Mouse (Mus musculus) thymus, adult 18-20 months (tissue): Measurements from ENCODE around the gene Syn3.

ENCODE experiments used
- DNase-seq, 2 experiments: peaks; one replicate each; pipeline ENCODE4 v3.0.0; 2022; ENCODE audit warnings: mixed read lengths in 2 of 2

Syn3 gene

GRCm38 (mm10) chr10:86302761-86303494 lies 195.8 kb downstream of the Syn3 start:
- DNase-seq, result peak in 1 of 2 experiments; percentile 12

- DNase-seq, result no peak
These were observed 196.4 kb downstream of the Syn3 start for GRCm38 (mm10) chr10:86302318-86302648.

GRCm38 (mm10) chr10:86301593-86302317 lies 196.9 kb downstream of the Syn3 start:
- no peak for DNase-seq

- DNase-seq, result no peak
These were observed 197.6 kb downstream of the Syn3 start for GRCm38 (mm10) chr10:86301117-86301490.

- peak in 1 of 2 experiments; percentile 9 for DNase-seq
These were observed 198.2 kb downstream of the Syn3 start, which contains the start of gene Timp3 for GRCm38 (mm10) chr10:86300293-86301116. Gene Timp3, plus strand, starts transcription at chr10:86300372.

GRCm38 (mm10) chr10:86299795-86300194 lies 198.9 kb downstream of the Syn3 start:
- DNase-seq, result no peak

- DNase-seq, result no peak
These were observed 200.4 kb downstream of the Syn3 start for GRCm38 (mm10) chr10:86298326-86298725.

GRCm38 (mm10) chr10:86297307-86297706 lies 201.4 kb downstream of the Syn3 start:
- no peak for DNase-seq

GRCm38 (mm10) chr10:86296111-86296510 lies 202.6 kb downstream of the Syn3 start:
- peak in 1 of 2 experiments; percentile 29 for DNase-seq

GRCm38 (mm10) chr10:86295454-86296098 lies 203.1 kb downstream of the Syn3 start:
- no peak for DNase-seq

- no peak for DNase-seq
These were observed 203.9 kb downstream of the Syn3 start for GRCm38 (mm10) chr10:86294599-86295365.

GRCm38 (mm10) chr10:86293880-86294279 lies 204.8 kb downstream of the Syn3 start:
- no peak for DNase-seq

GRCm38 (mm10) chr10:86290109-86290771 lies 208.5 kb downstream of the Syn3 start:
- DNase-seq, result no peak

GRCm38 (mm10) chr10:86286508-86286907 lies 212.2 kb downstream of the Syn3 start:
- no peak for DNase-seq

- no peak for DNase-seq
These were observed 217.5 kb downstream of the Syn3 start for GRCm38 (mm10) chr10:86281238-86281637.

GRCm38 (mm10) chr10:86279579-86280168 lies 219.0 kb downstream of the Syn3 start:
- no peak for DNase-seq

GRCm38 (mm10) chr10:86278481-86278880 lies 220.2 kb downstream of the Syn3 start:
- DNase-seq, result no peak

GRCm38 (mm10) chr10:86277327-86277726 lies 221.4 kb downstream of the Syn3 start:
- no peak for DNase-seq

GRCm38 (mm10) chr10:86275585-86275984 lies 223.1 kb downstream of the Syn3 start:
- no peak for DNase-seq

GRCm38 (mm10) chr10:86273410-86274191 lies 225.1 kb downstream of the Syn3 start:
- no peak for DNase-seq
